Mouse (Mus musculus): Measurements from ENCODE around the gene Lyar. TPM values are rescaled to one million over a fixed set of nuclear protein-coding genes. Genes with fewer than 3 reads are reported as not detected.

The Lyar gene
- polyA plus RNA-seq, 1 experiment from 2014 or later, result 35.4 TPM

DNA sequence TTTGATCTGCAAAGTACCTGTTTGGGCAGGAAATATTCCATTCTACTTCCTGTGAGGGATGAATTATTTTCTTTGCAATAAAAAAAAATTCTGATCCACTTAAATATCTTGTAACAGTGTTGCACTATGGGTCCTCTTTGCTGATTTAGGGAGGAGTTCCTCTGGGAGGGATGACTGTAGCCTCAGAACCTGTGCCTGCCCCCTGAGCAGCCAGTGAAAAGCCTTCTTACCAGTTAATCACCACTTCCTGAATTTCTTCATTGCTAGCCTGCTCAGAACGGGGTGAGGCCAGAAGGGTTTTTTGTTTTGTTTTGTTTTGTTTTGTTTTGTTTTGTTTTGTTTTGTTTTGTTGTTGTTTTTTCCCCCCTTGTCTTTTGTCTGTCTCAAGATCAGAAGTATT is 59.8 kb downstream of the Lyar start:
- H3K36me3 ChIP-seq (ENCODE audit: control insufficient read depth, insufficient read depth, low read length), result no peaks in the 10 kb centered on the region
- no peak for ATAC-seq
- H3K4me1 ChIP-seq (ENCODE audit: control insufficient read depth, insufficient read depth, low read length), result peaks cover 17% of the 10 kb centered on the region
- H3K27me3 ChIP-seq (ENCODE audit: control insufficient read depth, insufficient read depth, low read depth, low read length), result peaks cover 38% of the 10 kb centered on the region
- H3K4me3 ChIP-seq (ENCODE audit: low read depth, low read length), result no peak overlapping the region
- H3K9ac ChIP-seq (ENCODE audit: low read depth, low read length), result no peak overlapping the region
- WGBS, result 41% methylated on average over 1 of the region's 1 CpGs
- H3K27ac ChIP-seq (ENCODE audit: low read length), result no peak overlapping the region
- H3K4me2 ChIP-seq (ENCODE audit: low read length), result no peak overlapping the region
- H3K9me3 ChIP-seq (replicated peaks; ENCODE audit: control insufficient read depth, low read length, poor library complexity, severe bottlenecking), result no peaks in the 10 kb centered on the region

Other genes starting within 250 kb of the Lyar start
- 31.8 and 32.6 TPM in 2 replicates for gene Stx18, start 181.7 kb upstream of the Lyar start, polyA plus RNA-seq (2015; fragmentation: Nextera tagmentation; extraction: Ambion mirVana)
- 1,570 and 1,631 TPM in 2 replicates for gene Nsg1, start 60.6 kb upstream of the Lyar start, polyA plus RNA-seq (2015; fragmentation: Nextera tagmentation; extraction: Ambion mirVana)
- gene Zbtb49, start within 50 bp of the Lyar start, polyA plus RNA-seq (2015; fragmentation: Nextera tagmentation; extraction: Ambion mirVana), result 19.8 and 21.7 TPM in 2 replicates
- 92.9 and 94.6 TPM in 2 replicates for gene Tmem128, start 39.7 kb downstream of the Lyar start, polyA plus RNA-seq (2015; fragmentation: Nextera tagmentation; extraction: Ambion mirVana)
- gene Otop1, start 55.5 kb downstream of the Lyar start, polyA plus RNA-seq (2015; fragmentation: Nextera tagmentation; extraction: Ambion mirVana), result 0.11 TPM in 1 of 2 replicates, not detected in the other
- 0.82 and 0.90 TPM in 2 replicates for gene Drd5, start 98.9 kb downstream of the Lyar start, polyA plus RNA-seq (2015; fragmentation: Nextera tagmentation; extraction: Ambion mirVana)